Mouse (Mus musculus): Measurements from ENCODE around the gene Ppp4r3b.

- no peak for TF ChIP-seq CTCF (IDR thresholded peaks at IDR 0.05; ENCODE audit: low read depth, low read length)
- no peak for TF ChIP-seq POLR2A (IDR thresholded peaks at IDR 0.05; ENCODE audit: borderline replicate concordance, low read depth, low read length)
Measured at GRCm38 (mm10) chr11:29239353-29239752, 66.7 kb downstream of the Ppp4r3b start.
